Mouse (Mus musculus): ENCODE measurements around the gene Gm12166. TPM values are rescaled to one million over a fixed set of nuclear protein-coding genes. Genes with fewer than 3 reads are reported as not detected.

Gm12166 gene
- polyA plus RNA-seq, 1 experiment from 2014 or later, result 3.9 TPM

DNA sequence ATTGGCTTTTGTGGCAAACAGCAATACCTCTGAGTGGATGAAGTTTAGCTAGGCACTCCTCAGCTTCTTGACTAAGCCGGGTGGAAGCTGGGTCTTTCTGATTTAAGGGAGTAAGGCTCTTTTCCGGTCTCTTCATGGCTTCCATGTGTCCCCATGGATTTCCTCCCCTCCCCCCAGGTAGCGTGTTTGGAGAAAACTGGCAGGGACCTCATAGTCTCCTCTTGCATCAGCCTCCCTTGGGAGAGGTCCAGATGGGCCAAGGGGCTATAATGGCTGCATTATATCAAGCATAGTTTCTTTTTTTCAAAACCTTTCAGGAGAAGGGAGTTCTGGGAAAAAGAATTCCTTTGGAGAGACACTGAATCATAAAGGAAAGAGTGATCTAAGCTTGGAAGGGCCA lies 32.4 kb upstream of the Gm12166 start:
- no peak overlapping the region for H3K4me3 ChIP-seq (replicated peaks)
- no peak for ATAC-seq (ENCODE audit: insufficient number of reproducible peaks, low FRiP score, low TSS enrichment, low read depth)
- 0 out of 2 replicates have a peak overlapping the region, but pooled peaks have one; percentile 17 for H3K27ac ChIP-seq (replicated peaks)
- H3K9ac ChIP-seq, result no peak overlapping the region
- H3K36me3 ChIP-seq, result no peaks in the 10 kb centered on the region
- no peaks in the 10 kb centered on the region for H3K27me3 ChIP-seq
- WGBS, result 73% methylated on average over 3 of the region's 3 CpGs
- no peaks in the 10 kb centered on the region for H3K9me3 ChIP-seq (replicated peaks)
- peaks cover 10% of the 10 kb centered on the region for H3K4me1 ChIP-seq
- H3K4me2 ChIP-seq (replicated peaks), result no peak overlapping the region

DNA sequence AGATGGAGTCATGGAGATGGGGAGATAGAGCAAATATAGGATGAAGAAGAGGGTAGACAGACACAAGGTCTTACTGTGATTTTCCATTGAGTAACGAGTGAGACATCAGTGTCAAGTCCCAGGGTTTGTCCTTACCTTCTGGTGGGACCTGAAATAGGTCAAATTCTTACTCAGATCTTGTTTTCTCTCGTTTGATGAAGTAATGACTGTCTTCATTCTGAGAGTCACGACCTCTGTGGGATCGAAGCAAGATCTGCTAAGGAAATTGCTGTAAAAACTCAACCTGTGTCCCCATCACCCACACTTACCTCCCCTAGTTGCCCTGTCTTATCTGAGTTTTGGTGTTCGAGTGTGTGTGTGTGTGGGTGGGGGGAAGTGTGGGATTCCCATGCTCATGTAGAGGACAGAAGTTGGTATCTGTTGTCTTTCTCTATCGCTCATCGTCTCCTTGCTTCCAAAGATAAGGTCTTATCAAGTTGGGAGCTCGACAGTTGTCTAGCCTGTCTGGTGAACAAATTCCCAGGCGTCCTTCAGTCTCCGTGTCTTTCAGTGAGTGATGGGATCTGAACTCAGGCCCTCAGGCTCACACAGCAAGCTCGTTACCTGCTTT lies 31.8 kb upstream of the Gm12166 start:
- no peak overlapping the region for H3K4me2 ChIP-seq (replicated peaks)
- no peak for ATAC-seq (ENCODE audit: insufficient number of reproducible peaks, low FRiP score, low TSS enrichment, low read depth)
- H3K9me3 ChIP-seq (replicated peaks), result no peaks in the 10 kb centered on the region
- no peak overlapping the region for H3K4me3 ChIP-seq (replicated peaks)
- no peaks in the 10 kb centered on the region for H3K27me3 ChIP-seq
- H3K9ac ChIP-seq, result no peak overlapping the region
- no peaks in the 10 kb centered on the region for H3K36me3 ChIP-seq
- H3K27ac ChIP-seq (replicated peaks), result no peak overlapping the region
- peaks cover 5% of the 10 kb centered on the region for H3K4me1 ChIP-seq
- WGBS, result 84% methylated on average over 11 of the region's 11 CpGs

DNA sequence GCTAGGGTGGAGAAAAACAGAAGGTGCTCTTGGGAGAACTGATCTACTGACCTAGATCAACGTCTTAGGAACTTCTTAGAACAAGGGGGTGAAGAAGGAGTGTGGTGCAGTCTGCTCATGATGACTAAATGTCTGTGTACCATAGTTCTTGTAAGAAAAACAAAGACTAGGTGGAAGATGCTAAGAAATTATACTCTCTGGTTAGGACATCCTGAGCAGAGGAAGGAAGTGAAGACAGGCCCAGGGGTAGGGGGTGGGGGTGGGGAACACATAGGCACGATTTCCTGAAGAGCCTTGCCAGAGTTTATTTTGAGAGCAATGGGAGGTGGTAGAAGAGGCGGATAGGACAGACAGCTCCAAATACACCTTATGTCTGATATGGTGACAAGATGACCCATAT lies 31.3 kb upstream of the Gm12166 start:
- no peaks in the 10 kb centered on the region; the same call in 1 of the 2 replicates for H3K36me3 ChIP-seq
- no peak for ATAC-seq (ENCODE audit: insufficient number of reproducible peaks, low FRiP score, low TSS enrichment, low read depth)
- H3K9me3 ChIP-seq (replicated peaks), result no peaks in the 10 kb centered on the region
- H3K4me1 ChIP-seq, result no peaks in the 10 kb centered on the region; the same call in 1 of the 2 replicates
- H3K4me3 ChIP-seq (replicated peaks), result no peak overlapping the region
- 74% methylated on average over 3 of the region's 3 CpGs for WGBS
- no peak overlapping the region for H3K4me2 ChIP-seq (replicated peaks)
- no peak overlapping the region for H3K9ac ChIP-seq
- H3K27me3 ChIP-seq, result no peaks in the 10 kb centered on the region
- no peak overlapping the region for H3K27ac ChIP-seq (replicated peaks)

DNA sequence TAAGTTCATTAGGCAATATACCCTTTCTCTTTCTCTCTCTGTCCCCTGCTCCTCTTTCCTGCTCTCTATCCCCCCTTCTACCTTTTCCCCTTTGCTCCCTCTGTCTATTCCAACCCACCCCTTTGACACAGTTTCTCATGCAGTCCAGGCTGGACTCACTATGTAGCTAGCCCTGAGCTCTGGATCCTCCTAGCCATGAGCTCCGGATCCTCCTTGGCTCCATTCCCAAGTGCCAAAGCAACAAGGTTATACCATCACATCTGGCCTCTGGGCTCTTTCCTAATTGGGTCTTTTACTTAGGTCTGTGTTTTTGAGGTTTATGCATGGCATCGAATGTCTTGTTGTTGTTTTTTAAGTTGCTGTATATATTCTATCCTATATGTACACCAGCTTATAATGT lies 29.0 kb upstream of the Gm12166 start:
- Histone ChIP-seq H3K27me3 (no peaks in the 10 kb centered on the region), H3K9me3 (replicated peaks) (no peaks in the 10 kb centered on the region), H3K36me3 (no peaks in the 10 kb centered on the region; the same call in 1 of the 2 replicates), H3K4me2 (replicated peaks) (no peak overlapping the region), H3K9ac (no peak overlapping the region), H3K4me1 (no peaks in the 10 kb centered on the region; the same call in 1 of the 2 replicates), H3K27ac (replicated peaks) (no peak overlapping the region), H3K4me3 (replicated peaks) (no peak overlapping the region)
- 83% methylated on average over 2 of the region's 2 CpGs for WGBS
- no peak for ATAC-seq (ENCODE audit: insufficient number of reproducible peaks, low FRiP score, low TSS enrichment, low read depth)

DNA sequence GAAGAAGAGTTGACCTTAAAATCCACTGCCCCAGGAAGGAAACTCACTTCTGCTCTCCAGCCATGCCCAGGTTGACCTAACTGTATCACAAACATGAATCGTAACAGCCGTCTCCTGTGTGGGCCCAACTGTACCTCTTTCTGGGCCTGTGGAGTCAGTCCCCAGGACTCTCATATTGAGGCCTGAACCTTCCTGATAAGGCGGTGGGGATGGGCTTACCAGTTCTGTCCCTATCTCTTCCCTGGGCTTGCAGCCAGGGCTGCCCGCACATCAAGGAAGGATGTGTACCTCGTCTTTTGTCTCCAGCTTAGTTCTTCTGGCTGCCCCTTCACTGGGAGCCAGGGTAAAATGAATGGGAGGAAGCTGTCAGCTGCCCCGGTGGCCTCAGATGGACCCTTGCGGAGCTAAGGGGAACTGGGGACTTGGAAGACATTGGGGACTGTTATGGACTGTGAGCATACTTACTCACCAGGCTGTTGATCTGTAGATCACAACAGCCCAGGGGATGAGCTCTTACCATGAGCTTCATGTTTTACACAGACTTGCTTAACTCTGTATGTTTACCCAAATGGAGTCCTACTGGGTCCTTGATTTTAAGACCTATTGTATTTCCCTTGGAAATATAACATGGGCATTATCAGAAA lies 25.7 kb upstream of the Gm12166 start:
- H3K36me3 ChIP-seq, result no peaks in the 10 kb centered on the region; the same call in 1 of the 2 replicates
- no peaks in the 10 kb centered on the region for H3K9me3 ChIP-seq (replicated peaks)
- H3K27ac ChIP-seq (replicated peaks), result no peak overlapping the region
- 88% methylated on average over 7 of the region's 7 CpGs for WGBS
- ATAC-seq (ENCODE audit: insufficient number of reproducible peaks, low FRiP score, low TSS enrichment, low read depth), result no peak
- peaks cover 14% of the 10 kb centered on the region for H3K4me1 ChIP-seq
- H3K27me3 ChIP-seq, result no peaks in the 10 kb centered on the region
- no peak overlapping the region for H3K4me3 ChIP-seq (replicated peaks)
- no peak overlapping the region for H3K9ac ChIP-seq
- H3K4me2 ChIP-seq (replicated peaks), result no peak overlapping the region

DNA sequence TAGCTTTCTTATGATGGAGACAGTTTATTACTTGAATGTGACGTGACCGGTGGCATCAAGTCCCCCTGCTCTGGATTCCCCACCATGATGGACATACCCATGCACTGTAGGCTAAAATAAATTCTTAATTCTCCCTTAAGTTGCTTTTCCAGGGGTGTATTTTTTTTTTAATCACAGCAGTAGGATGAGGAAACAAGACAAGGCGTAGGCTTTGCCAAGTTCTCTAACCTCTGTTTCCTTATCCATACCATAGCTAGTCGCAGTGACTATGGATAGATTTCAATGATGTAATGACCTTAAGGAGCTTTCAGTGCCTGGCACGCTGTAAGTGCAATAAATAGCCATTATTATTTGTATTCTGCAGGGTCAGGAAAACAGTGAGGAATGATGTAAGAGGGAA lies 25.2 kb upstream of the Gm12166 start:
- Histone ChIP-seq H3K9ac (no peak overlapping the region), H3K4me3 (replicated peaks) (no peak overlapping the region), H3K27ac (replicated peaks) (no peak overlapping the region), H3K4me1 (peaks cover 19% of the 10 kb centered on the region), H3K9me3 (replicated peaks) (no peaks in the 10 kb centered on the region), H3K4me2 (replicated peaks) (no peak overlapping the region), H3K27me3 (no peaks in the 10 kb centered on the region), H3K36me3 (no peaks in the 10 kb centered on the region; the same call in 1 of the 2 replicates)
- WGBS, result 90% methylated on average over 5 of the region's 5 CpGs
- no peak for ATAC-seq (ENCODE audit: insufficient number of reproducible peaks, low FRiP score, low TSS enrichment, low read depth)

DNA sequence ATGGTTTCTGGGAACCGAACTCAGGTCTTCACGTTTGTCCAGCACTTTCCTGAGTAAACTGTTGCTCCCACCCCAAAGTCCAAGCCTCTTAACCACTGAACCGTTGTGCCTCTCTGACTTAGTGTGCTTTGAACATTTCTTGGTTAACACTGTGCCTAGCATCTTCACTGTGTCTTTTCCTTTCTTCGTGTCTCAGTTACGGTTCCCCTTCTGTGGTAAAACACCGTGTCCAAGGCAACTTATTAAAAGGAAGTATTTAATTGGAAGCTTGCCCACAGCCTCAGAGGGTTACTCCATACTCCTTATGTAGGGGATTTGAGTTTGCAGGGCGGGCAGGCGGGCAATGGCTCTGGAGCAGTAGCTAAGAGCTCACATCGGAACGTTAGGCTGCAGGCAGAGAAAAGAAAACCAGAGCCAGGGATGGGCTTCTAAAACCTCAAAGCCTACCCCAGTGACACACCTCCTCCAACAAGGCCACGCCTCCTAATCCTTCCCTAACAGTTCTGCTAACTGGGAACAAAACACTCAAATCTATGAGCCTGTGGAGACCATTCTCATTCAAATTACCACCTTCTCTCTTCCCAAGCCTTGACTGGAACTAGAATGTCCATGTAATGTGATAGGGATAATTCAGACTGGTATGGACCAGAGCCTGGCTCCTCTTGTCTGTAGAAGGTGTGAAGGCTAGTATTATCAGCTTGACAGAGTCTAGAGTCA lies 24.5 kb upstream of the Gm12166 start:
- H3K27me3 ChIP-seq, result no peaks in the 10 kb centered on the region
- no peak for ATAC-seq (ENCODE audit: insufficient number of reproducible peaks, low FRiP score, low TSS enrichment, low read depth)
- H3K36me3 ChIP-seq, result no peaks in the 10 kb centered on the region; the same call in 1 of the 2 replicates
- no peak overlapping the region for H3K4me3 ChIP-seq (replicated peaks)
- H3K9ac ChIP-seq, result no peak overlapping the region
- H3K4me1 ChIP-seq, result peaks cover 21% of the 10 kb centered on the region
- H3K4me2 ChIP-seq (replicated peaks), result no peak overlapping the region
- 81% methylated on average over 11 of the region's 11 CpGs for WGBS
- H3K9me3 ChIP-seq (replicated peaks), result no peaks in the 10 kb centered on the region
- H3K27ac ChIP-seq (replicated peaks), result no peak overlapping the region

DNA sequence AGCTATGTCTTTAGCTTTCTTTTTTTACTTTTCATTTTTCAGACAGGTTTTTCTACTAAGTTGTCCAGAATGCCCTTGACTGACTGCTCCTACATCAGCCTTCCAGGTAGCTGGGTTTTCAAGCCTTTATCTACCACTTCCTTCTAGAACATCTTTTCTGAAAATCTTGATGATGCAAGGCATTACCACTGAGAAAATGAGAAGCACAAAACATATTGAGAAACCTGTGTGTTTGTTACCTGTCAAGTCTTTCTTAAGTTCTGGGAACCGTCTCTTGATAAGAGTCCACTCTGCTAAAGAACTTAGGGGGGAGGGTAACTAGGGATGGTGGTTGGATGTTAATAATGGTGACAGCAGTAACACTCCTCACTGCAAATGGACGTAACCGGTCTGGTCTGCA lies 23.4 kb upstream of the Gm12166 start:
- ATAC-seq (ENCODE audit: insufficient number of reproducible peaks, low FRiP score, low TSS enrichment, low read depth), result no peak
- 87% methylated on average over 3 of the region's 3 CpGs for WGBS
- no peaks in the 10 kb centered on the region for H3K27me3 ChIP-seq

DNA sequence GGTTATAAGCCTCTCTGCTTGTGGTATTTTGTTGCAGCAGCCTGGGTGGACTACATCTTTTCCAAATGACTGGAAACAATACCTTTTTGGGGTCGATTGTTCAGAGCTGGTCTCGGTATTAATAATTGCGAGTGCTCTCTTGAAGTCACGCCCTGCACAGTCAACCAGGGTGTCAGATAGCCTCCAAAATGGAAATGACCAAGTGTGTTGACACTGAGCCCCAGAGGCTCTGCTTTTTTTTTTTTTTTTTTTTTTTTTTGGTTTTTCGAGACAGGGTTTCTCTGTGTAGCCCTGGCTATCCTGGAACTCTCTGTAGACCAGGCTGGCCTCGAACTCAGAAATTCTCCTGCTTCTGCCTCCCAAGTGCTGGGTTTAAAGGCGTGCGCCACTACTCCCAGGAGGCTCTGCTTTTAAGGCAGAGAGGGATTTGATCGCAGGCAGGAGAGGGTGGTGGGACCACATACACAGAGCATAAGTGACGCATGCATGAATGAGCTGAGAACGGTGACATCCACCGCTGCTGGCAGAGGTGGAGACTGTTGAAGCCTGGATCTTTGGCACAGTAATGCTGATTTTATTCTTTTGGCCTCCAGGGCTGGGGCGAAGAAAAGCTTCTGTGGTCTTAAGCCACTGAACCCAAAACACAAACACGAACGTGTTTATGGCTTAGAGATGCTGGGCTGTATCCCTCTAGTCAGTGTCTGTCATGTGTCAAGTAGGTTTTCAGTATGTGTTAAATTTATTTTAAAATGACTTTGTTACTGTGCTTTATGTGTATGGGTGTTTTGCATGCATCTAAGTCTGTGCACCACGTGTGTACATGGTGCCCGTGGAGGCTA lies 21.9 kb upstream of the Gm12166 start:
- Histone ChIP-seq H3K9me3 (replicated peaks) (no peaks in the 10 kb centered on the region), H3K4me2 (replicated peaks) (no peak overlapping the region), H3K36me3 (no peaks in the 10 kb centered on the region; the same call in 1 of the 2 replicates), H3K4me1 (peaks cover 40% of the 10 kb centered on the region), H3K27me3 (no peaks in the 10 kb centered on the region), H3K27ac (replicated peaks) (peak overlapping the region; percentile 71), H3K9ac (no peak overlapping the region), H3K4me3 (replicated peaks) (no peak overlapping the region)
- WGBS, result 68% methylated on average over 17 of the region's 17 CpGs
- no peak for ATAC-seq (ENCODE audit: insufficient number of reproducible peaks, low FRiP score, low TSS enrichment, low read depth)

More for the DNA sequence above, 23.4 kb upstream of the Gm12166 start:
- H3K4me3 ChIP-seq (replicated peaks), result no peak overlapping the region
- no peaks in the 10 kb centered on the region for H3K9me3 ChIP-seq (replicated peaks)
- H3K4me2 ChIP-seq (replicated peaks), result no peak overlapping the region
- H3K27ac ChIP-seq (replicated peaks), result no peak overlapping the region
- no peak overlapping the region for H3K9ac ChIP-seq
- H3K36me3 ChIP-seq, result no peaks in the 10 kb centered on the region; the same call in 1 of the 2 replicates
- H3K4me1 ChIP-seq, result peaks cover 26% of the 10 kb centered on the region

DNA sequence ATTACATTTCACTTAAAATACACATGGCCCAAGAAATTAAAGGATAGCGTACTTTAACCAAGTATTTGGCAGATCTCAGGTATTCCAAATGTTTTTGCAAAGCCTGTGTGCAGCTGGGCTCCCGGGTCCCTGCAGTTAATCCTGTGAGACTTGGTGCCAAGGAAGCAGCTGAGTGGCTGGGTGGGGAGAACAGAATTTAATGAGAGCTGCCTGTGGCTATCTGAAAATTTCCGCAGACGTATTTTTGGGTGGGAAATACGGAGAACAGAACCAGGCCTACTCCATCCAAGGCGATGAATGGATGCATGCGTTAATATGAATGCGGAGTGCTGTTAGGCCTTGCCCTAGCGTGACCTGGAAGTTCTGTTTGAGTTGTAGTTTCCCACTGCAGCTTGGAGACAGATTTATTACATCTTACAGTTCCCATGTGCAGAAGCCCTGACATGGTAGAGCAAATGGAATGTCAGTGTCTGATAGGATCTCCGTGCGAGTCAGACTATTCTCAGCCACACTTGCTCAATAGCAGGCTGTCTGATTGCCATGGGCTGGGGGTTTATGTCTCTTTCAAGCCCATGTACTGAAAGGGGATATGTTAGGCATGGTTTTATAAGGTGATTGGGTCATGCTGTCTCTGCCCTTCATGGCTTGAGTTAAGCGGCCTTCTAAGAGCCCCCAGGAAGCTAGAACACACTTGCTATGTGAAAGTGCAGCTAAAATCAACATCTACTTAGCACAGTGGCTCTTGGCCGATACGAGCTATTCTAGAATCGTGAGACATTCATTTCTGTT lies 21.1 kb upstream of the Gm12166 start:
- Histone ChIP-seq H3K4me1 (peaks cover 46% of the 10 kb centered on the region), H3K36me3 (no peaks in the 10 kb centered on the region), H3K9me3 (replicated peaks) (no peaks in the 10 kb centered on the region), H3K4me3 (replicated peaks) (no peak overlapping the region), H3K27ac (replicated peaks) (peak overlapping the region; percentile 71), H3K9ac (no peak overlapping the region), H3K4me2 (replicated peaks) (no peak overlapping the region), H3K27me3 (no peaks in the 10 kb centered on the region)
- WGBS, result 32% methylated on average over 15 of the region's 15 CpGs
- ATAC-seq (ENCODE audit: insufficient number of reproducible peaks, low FRiP score, low TSS enrichment, low read depth), result 0 out of 2 replicates have a peak, but pooled peaks have one; percentile 51
